Mouse (Mus musculus): ENCODE data around the gene Gpr75. TPM values are rescaled to one million over a fixed set of nuclear protein-coding genes. Genes with fewer than 3 reads are reported as not detected.

Gene Gpr75
- total and polyA plus RNA-seq, 2 experiments from 2014 or later, result not detected

GRCm38 (mm10) chr11:30899312-30899711 lies 14.2 kb downstream of the Gpr75 start:
- DNase-seq (ENCODE audit: low spot score) (no peak), ATAC-seq (ENCODE audit: insufficient read depth, low read depth) (no peak)
- H3K36me3 ChIP-seq (replicated peaks; ENCODE audit: control insufficient read depth, insufficient read depth, low read length), result no peaks in the 10 kb centered on the region
- H3K4me2 ChIP-seq (ENCODE audit: low read depth, low read length), result no peak overlapping the region
- H3K4me1 ChIP-seq (ENCODE audit: control insufficient read depth, insufficient read depth), result no peaks in the 10 kb centered on the region
- no peaks in the 10 kb centered on the region for H3K27me3 ChIP-seq (ENCODE audit: control insufficient read depth, insufficient read depth, low read length)
- no peak overlapping the region for H3K4me3 ChIP-seq (ENCODE audit: low read depth, low read length)
- no peak overlapping the region for H3K27ac ChIP-seq (ENCODE audit: low read depth)
- TF ChIP-seq EP300 (IDR thresholded peaks at IDR 0.05; ENCODE audit: low read depth) (no peak), CTCF (IDR thresholded peaks at IDR 0.05; ENCODE audit: low read depth) (no peak)
- H3K9me3 ChIP-seq (replicated peaks; ENCODE audit: control insufficient read depth, low read length), result no peaks in the 10 kb centered on the region
- H3K9ac ChIP-seq (replicated peaks; ENCODE audit: low read depth, low read length), result no peak overlapping the region

GRCm38 (mm10) chr11:30912311-30912710 lies 27.2 kb downstream of the Gpr75 start:
- TF ChIP-seq CTCF (IDR thresholded peaks at IDR 0.05; ENCODE audit: low read depth), result no peak
- no peak for TF ChIP-seq EP300 (IDR thresholded peaks at IDR 0.05; ENCODE audit: low read depth)
- Histone ChIP-seq H3K4me2 (ENCODE audit: low read depth, low read length) (no peak overlapping the region), H3K27me3 (ENCODE audit: control insufficient read depth, insufficient read depth, low read length) (no peaks in the 10 kb centered on the region), H3K36me3 (replicated peaks; ENCODE audit: control insufficient read depth, insufficient read depth, low read length) (no peaks in the 10 kb centered on the region), H3K9ac (replicated peaks; ENCODE audit: low read depth, low read length) (no peak overlapping the region), H3K4me3 (ENCODE audit: low read depth, low read length) (no peak overlapping the region), H3K4me1 (ENCODE audit: control insufficient read depth, insufficient read depth) (no peaks in the 10 kb centered on the region), H3K9me3 (replicated peaks; ENCODE audit: control insufficient read depth, low read length) (no peaks in the 10 kb centered on the region), H3K27ac (ENCODE audit: low read depth) (no peak overlapping the region)
- DNase-seq (ENCODE audit: low spot score), result no peak
- no peak for ATAC-seq (ENCODE audit: insufficient read depth, low read depth)
- 85% methylated on average over 3 of the region's 3 CpGs for WGBS

- H3K9ac ChIP-seq (replicated peaks; ENCODE audit: low read depth, low read length), result no peak overlapping the region
- H3K27me3 ChIP-seq (ENCODE audit: control insufficient read depth, insufficient read depth, low read length), result no peaks in the 10 kb centered on the region
- TF ChIP-seq EP300 (IDR thresholded peaks at IDR 0.05; ENCODE audit: low read depth) (no peak), CTCF (IDR thresholded peaks at IDR 0.05; ENCODE audit: low read depth) (no peak)
- no peaks in the 10 kb centered on the region; the same call in 1 of the 2 replicates for H3K36me3 ChIP-seq (replicated peaks; ENCODE audit: control insufficient read depth, insufficient read depth, low read length)
- H3K4me1 ChIP-seq (ENCODE audit: control insufficient read depth, insufficient read depth), result no peaks in the 10 kb centered on the region
- no peak overlapping the region for H3K4me2 ChIP-seq (ENCODE audit: low read depth, low read length)
- DNase-seq (ENCODE audit: low spot score), result no peak
- H3K9me3 ChIP-seq (replicated peaks; ENCODE audit: control insufficient read depth, low read length), result no peaks in the 10 kb centered on the region
- H3K4me3 ChIP-seq (ENCODE audit: low read depth, low read length), result no peak overlapping the region
- H3K27ac ChIP-seq (ENCODE audit: low read depth), result no peak overlapping the region
- no peak for ATAC-seq (ENCODE audit: insufficient read depth, low read depth)
- WGBS, result 75% methylated on average over 1 of the region's 1 CpGs
Observed at GRCm38 (mm10) chr11:30920641-30921040, 35.5 kb downstream of the Gpr75 start.

- Histone ChIP-seq H3K9me3 (replicated peaks; ENCODE audit: control insufficient read depth, low read length) (no peaks in the 10 kb centered on the region), H3K4me3 (ENCODE audit: low read depth, low read length) (no peak overlapping the region), H3K9ac (replicated peaks; ENCODE audit: low read depth, low read length) (no peak overlapping the region), H3K27me3 (ENCODE audit: control insufficient read depth, insufficient read depth, low read length) (no peaks in the 10 kb centered on the region), H3K4me1 (ENCODE audit: control insufficient read depth, insufficient read depth) (no peaks in the 10 kb centered on the region), H3K36me3 (replicated peaks; ENCODE audit: control insufficient read depth, insufficient read depth, low read length) (peaks cover 11% of the 10 kb centered on the region), H3K4me2 (ENCODE audit: low read depth, low read length) (no peak overlapping the region), H3K27ac (ENCODE audit: low read depth) (no peak overlapping the region)
- no peak for TF ChIP-seq CTCF (IDR thresholded peaks at IDR 0.05; ENCODE audit: low read depth)
- no peak for TF ChIP-seq EP300 (IDR thresholded peaks at IDR 0.05; ENCODE audit: low read depth)
- ATAC-seq (ENCODE audit: insufficient read depth, low read depth) (no peak), DNase-seq (ENCODE audit: low spot score) (no peak)
- WGBS, result 89% methylated on average over 3 of the region's 3 CpGs
Observed at GRCm38 (mm10) chr11:30923283-30923682, 38.1 kb downstream of the Gpr75 start.

GRCm38 (mm10) chr11:30928079-30928478 lies 42.9 kb downstream of the Gpr75 start:
- DNase-seq (ENCODE audit: low spot score), result no peak
- H3K27me3 ChIP-seq (ENCODE audit: control insufficient read depth, insufficient read depth, low read length), result no peaks in the 10 kb centered on the region
- TF ChIP-seq EP300 (IDR thresholded peaks at IDR 0.05; ENCODE audit: low read depth) (no peak), CTCF (IDR thresholded peaks at IDR 0.05; ENCODE audit: low read depth) (no peak)
- ATAC-seq (ENCODE audit: insufficient read depth, low read depth), result no peak
- H3K9me3 ChIP-seq (replicated peaks; ENCODE audit: control insufficient read depth, low read length), result no peaks in the 10 kb centered on the region
- H3K27ac ChIP-seq (ENCODE audit: low read depth), result no peak overlapping the region
- H3K4me1 ChIP-seq (ENCODE audit: control insufficient read depth, insufficient read depth), result no peaks in the 10 kb centered on the region
- no peak overlapping the region for H3K4me2 ChIP-seq (ENCODE audit: low read depth, low read length)
- peaks cover 35% of the 10 kb centered on the region for H3K36me3 ChIP-seq (replicated peaks; ENCODE audit: control insufficient read depth, insufficient read depth, low read length)
- H3K9ac ChIP-seq (replicated peaks; ENCODE audit: low read depth, low read length), result no peak overlapping the region
- H3K4me3 ChIP-seq (ENCODE audit: low read depth, low read length), result no peak overlapping the region

- Histone ChIP-seq H3K27ac (ENCODE audit: low read depth) (no peak overlapping the region), H3K9me3 (replicated peaks; ENCODE audit: control insufficient read depth, low read length) (no peaks in the 10 kb centered on the region), H3K9ac (replicated peaks; ENCODE audit: low read depth, low read length) (no peak overlapping the region), H3K4me2 (ENCODE audit: low read depth, low read length) (no peak overlapping the region), H3K36me3 (replicated peaks; ENCODE audit: control insufficient read depth, insufficient read depth, low read length) (peaks cover 35% of the 10 kb centered on the region), H3K4me3 (ENCODE audit: low read depth, low read length) (no peak overlapping the region), H3K4me1 (ENCODE audit: control insufficient read depth, insufficient read depth) (no peaks in the 10 kb centered on the region), H3K27me3 (ENCODE audit: control insufficient read depth, insufficient read depth, low read length) (no peaks in the 10 kb centered on the region)
- DNase-seq (ENCODE audit: low spot score) (no peak), ATAC-seq (ENCODE audit: insufficient read depth, low read depth) (no peak)
- TF ChIP-seq CTCF (IDR thresholded peaks at IDR 0.05; ENCODE audit: low read depth), result no peak
- TF ChIP-seq EP300 (IDR thresholded peaks at IDR 0.05; ENCODE audit: low read depth), result no peak
- WGBS, result 79% methylated on average over 1 of the region's 1 CpGs
Observed at GRCm38 (mm10) chr11:30928498-30928897, 43.3 kb downstream of the Gpr75 start.

Other genes starting within 250 kb of the Gpr75 start
- gene Acyp2, start 235.8 kb upstream of the Gpr75 start, total RNA-seq (2014; rRNA removed; ENCODE audit: low replicate concordance), result 27.6 and 31.4 TPM in 2 replicates
- 85.8 and 91.0 TPM in 2 replicates for gene Acyp2, start 235.8 kb upstream of the Gpr75 start, polyA plus RNA-seq (2015; fragmentation: Nextera tagmentation; extraction: Ambion mirVana)
- 43.2 and 59.8 TPM in 2 replicates for gene Psme4, start 113.6 kb upstream of the Gpr75 start, total RNA-seq (2014; rRNA removed; ENCODE audit: low replicate concordance)
- gene Psme4, start 113.6 kb upstream of the Gpr75 start, polyA plus RNA-seq (2015; fragmentation: Nextera tagmentation; extraction: Ambion mirVana), result 10.6 and 12.0 TPM in 2 replicates
- gene Asb3, start 58 bp downstream of the Gpr75 start, total RNA-seq (2014; rRNA removed; ENCODE audit: low replicate concordance), result 5.9 and 10.9 TPM in 2 replicates
- gene Asb3, start 58 bp downstream of the Gpr75 start, polyA plus RNA-seq (2015; fragmentation: Nextera tagmentation; extraction: Ambion mirVana), result 11.9 and 16.3 TPM in 2 replicates
- gene Erlec1, start 69.0 kb downstream of the Gpr75 start, total RNA-seq (2014; rRNA removed; ENCODE audit: low replicate concordance), result 6.3 and 14.3 TPM in 2 replicates
- 10.6 and 11.6 TPM in 2 replicates for gene Erlec1, start 69.0 kb downstream of the Gpr75 start, polyA plus RNA-seq (2015; fragmentation: Nextera tagmentation; extraction: Ambion mirVana)
- 5.9 and 8.4 TPM in 2 replicates for gene Chac2, start 101.0 kb downstream of the Gpr75 start, total RNA-seq (2014; rRNA removed; ENCODE audit: low replicate concordance)
- 15.1 and 17.7 TPM in 2 replicates for gene Chac2, start 101.0 kb downstream of the Gpr75 start, polyA plus RNA-seq (2015; fragmentation: Nextera tagmentation; extraction: Ambion mirVana)

Measured in heart, postnatal 0 days (tissue).